Mouse (Mus musculus) G1E (cell line): ENCODE measurements around the gene Tulp4.

Experiments used
- CTCF ChIP-seq: IDR thresholded peaks from 2 replicates; pipeline ENCODE4 v1.5.1; 2012; ENCODE audit warnings: low read depth, low read length, inconsistent platforms, mixed read lengths
- GATA1 ChIP-seq: IDR thresholded peaks from 2 replicates; pipeline ENCODE4 v1.6.1; 2012; ENCODE audit warnings: borderline replicate concordance, low read length, inconsistent platforms, mixed read lengths

DNA sequence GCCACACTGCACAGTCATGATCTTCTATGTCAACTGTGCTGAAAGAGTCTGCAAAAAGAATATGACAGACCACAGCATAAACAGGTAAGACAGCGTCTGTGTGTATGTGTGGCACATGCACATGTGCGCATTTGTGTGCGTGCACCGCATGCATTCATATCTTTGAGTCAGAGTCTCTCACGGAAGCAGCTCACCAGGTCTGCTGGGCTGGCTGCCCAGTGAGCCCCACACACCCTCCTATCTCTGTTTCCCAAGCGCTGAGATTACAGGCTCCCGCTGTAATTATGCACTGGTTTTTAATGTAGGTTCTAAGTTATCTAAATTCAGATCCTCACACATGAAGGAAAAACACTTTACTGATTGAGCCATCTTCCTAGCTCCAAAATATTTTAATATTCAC is 38.6 kb upstream of the Tulp4 start:
- no peak for TF ChIP-seq GATA1
- TF ChIP-seq CTCF, result no peak
